Comparison of ENCODE assay signal across 13 mouse cellular contexts in genomic region chr13:18125226-18126000, GRCm38 (mm10).
DNase-seq lines count a peak whose midpoint lies in the region; ATAC-seq and TF ChIP-seq lines count a peak whose summit lies in the region.
"Had no signal": no experiment of that assay in that cellular context is flagged by ENCODE, and none has a peak within 500 bp of the region (broad histone marks: within the 10 kb centered on the region; RNA-seq: fewer than 3 reads in every experiment).

No protein-coding gene starts in this region.

- H3K4me2 ChIP-seq in kidney, embryonic 16.5 days (replicated peaks; ENCODE audit: low read depth, low read length) = no peak overlapping the region
- no peak overlapping the region for H3K4me2 ChIP-seq in forebrain, embryonic 14.5 days (ENCODE audit: low read length)
- H3K4me2 ChIP-seq: intestine, embryonic 15.5 days; limb, embryonic 12.5 days; lung, embryonic 14.5 days had no signal

- H3K36me3 ChIP-seq in kidney, embryonic 16.5 days (ENCODE audit: insufficient read depth, low read length) = no peaks in the 10 kb centered on the region
- no peaks in the 10 kb centered on the region for H3K36me3 ChIP-seq in forebrain, embryonic 14.5 days (ENCODE audit: control insufficient read depth, insufficient read depth, low read length)
- H3K36me3 ChIP-seq: intestine, embryonic 15.5 days; limb, embryonic 12.5 days had no signal

- no peak for DNase-seq in kidney, adult 11 months
- DNase-seq in ES-CJ7 (ENCODE audit: low read depth, low spot score) (peak; percentile 32), ZHBTc4 (ENCODE audit: low read depth, low spot score) (peak; percentile 76)
- peak; percentile 58 for DNase-seq in forebrain, embryonic 14.5 days (ENCODE audit: low spot score)
- DNase-seq in testis, postnatal 14 days (ENCODE audit: low spot score) = no peak
- no peak for DNase-seq in left cerebral cortex, adult 2 months (ENCODE audit: extremely low spot score in 1 of 2, low spot score in 2 of 2)
- DNase-seq: adrenal gland, postnatal 14 days; cerebellum, adult 11-12 months; embryo, embryonic 11 days had no signal

- 59% methylated on average over 15 of the region's 15 CpGs for WGBS in kidney, embryonic 16.5 days
- WGBS in forebrain, embryonic 14.5 days = 78% methylated on average over 15 of the region's 15 CpGs

- TF ChIP-seq CTCF in left cerebral cortex, adult 2 months (IDR thresholded peaks at IDR 0.05) = no peak

- no peak overlapping the region for H3K9ac ChIP-seq in kidney, embryonic 16.5 days (replicated peaks; ENCODE audit: low read length)
- no peak overlapping the region; the same call in 1 of the 2 replicates for H3K9ac ChIP-seq in forebrain, embryonic 14.5 days (ENCODE audit: low read length)
- H3K9ac ChIP-seq: intestine, embryonic 15.5 days; limb, embryonic 12.5 days; lung, embryonic 14.5 days had no signal

- ATAC-seq in kidney, embryonic 16.5 days (ENCODE audit: low FRiP score, low TSS enrichment) = 0 out of 2 replicates have a peak, but pooled peaks have one; percentile 19
- peak; percentile 79 for ATAC-seq in forebrain, embryonic 14.5 days
- ATAC-seq: intestine, embryonic 15.5 days had no signal

- no peaks in the 10 kb centered on the region for H3K9me3 ChIP-seq in kidney, embryonic 16.5 days (ENCODE audit: low read length)
- H3K9me3 ChIP-seq in forebrain, embryonic 14.5 days (replicated peaks; ENCODE audit: control insufficient read depth, low read length) = no peaks in the 10 kb centered on the region
- H3K9me3 ChIP-seq: intestine, embryonic 15.5 days; limb, embryonic 12.5 days had no signal

- H3K4me1 ChIP-seq in kidney, embryonic 16.5 days (ENCODE audit: insufficient read depth, low read length) = 0 out of 2 replicates have a peak, but pooled peaks cover 3% of the 10 kb centered on the region
- H3K4me1 ChIP-seq in forebrain, embryonic 14.5 days (ENCODE audit: control insufficient read depth, insufficient read depth, low read length) = peaks cover 12% of the 10 kb centered on the region; the same call in 1 of the 2 replicates
- H3K4me1 ChIP-seq: intestine, embryonic 15.5 days had no signal

- intact Hi-C loops in left cerebral cortex, adult 2 months (cut with DNase I) = loop anchor here (2.0 to 10.0 kb wide), 3 partner anchors 369 to 685 kb away; no protein-coding TSS in a partner anchor

- no peaks in the 10 kb centered on the region for H3K27me3 ChIP-seq in kidney, embryonic 16.5 days (ENCODE audit: insufficient read depth, low read length)
- H3K27me3 ChIP-seq in forebrain, embryonic 14.5 days (replicated peaks; ENCODE audit: control insufficient read depth, insufficient read depth, low read length) = no peaks in the 10 kb centered on the region
- H3K27me3 ChIP-seq: intestine, embryonic 15.5 days; limb, embryonic 12.5 days had no signal

- no peak overlapping the region for H3K27ac ChIP-seq in kidney, embryonic 16.5 days (ENCODE audit: low read length)
- peak overlapping the region; percentile 39; the same call in 1 of the 2 replicates for H3K27ac ChIP-seq in forebrain, embryonic 14.5 days (ENCODE audit: low read depth, low read length)
- no peak overlapping the region for H3K27ac ChIP-seq in left cerebral cortex, adult 2 months
- H3K27ac ChIP-seq: intestine, embryonic 15.5 days; limb, embryonic 12.5 days had no signal

- H3K4me3 ChIP-seq in kidney, embryonic 16.5 days (ENCODE audit: low read length) = no peak overlapping the region
- H3K4me3 ChIP-seq in forebrain, embryonic 14.5 days (ENCODE audit: low read depth, low read length) = no peak overlapping the region
- no peak overlapping the region for H3K4me3 ChIP-seq in left cerebral cortex, adult 2 months
- H3K4me3 ChIP-seq: intestine, embryonic 15.5 days; limb, embryonic 12.5 days had no signal

Comparison
In these comparisons a context has a peak if more than half of its experiments do, and no peak if none do; other contexts are left out.
1. DNase-seq: peak in ES-CJ7 (single experiment), ZHBTc4 (single experiment) and forebrain, embryonic 14.5 days (single experiment); none in kidney, adult 11 months (single experiment), testis, postnatal 14 days (single experiment) and left cerebral cortex, adult 2 months (0 of 2).